Mouse (Mus musculus) layer of hippocampus, adult 2 months (tissue): ENCODE measurements around the gene Stau1. TPM values are rescaled to one million over a fixed set of nuclear protein-coding genes. Genes with fewer than 3 reads are reported as not detected.
A peak's percentile ranks its signal among the peaks of the same experiment; 100 is the strongest.

Source experiments
- DNase-seq, 2 experiments: peaks; one replicate each; pipeline ENCODE4 v3.0.0; 2022; ENCODE audit warnings: low spot score in 2 of 2
- H3K27ac ChIP-seq: fragments of 200-600 bp; 2 replicates; pipeline ENCODE4 v1.8.1; 2022
- H3K4me3 ChIP-seq: fragments of 200-600 bp; 2 replicates; pipeline ENCODE4 v1.8.1; 2022; ENCODE audit warnings: mild to moderate bottlenecking
- CTCF ChIP-seq: fragments of 200-600 bp; conservative IDR thresholded peaks from 2 replicates; pipeline ENCODE4 v1.8.1; 2022; ENCODE audit warnings: antibody characterized with exemption, mild to moderate bottlenecking, moderate library complexity
- total RNA-seq, 2 experiments: library from RNA; stranded (reverse); gene quantifications; 2 replicates each; pipeline ENCODE4 v1.2.3; 2021

The Stau1 gene
- total RNA-seq, 2 experiments from 2014 or later, result 64.3 to 66.4 TPM

GRCm38 (mm10) chr2:166976356-166976755, 19.7 kb downstream of the Stau1 start:
- no peak for TF ChIP-seq CTCF
- Histone ChIP-seq H3K4me3 (no peak overlapping the region), H3K27ac (peak overlapping the region; percentile 55)
- DNase-seq, result no peak

DNA sequence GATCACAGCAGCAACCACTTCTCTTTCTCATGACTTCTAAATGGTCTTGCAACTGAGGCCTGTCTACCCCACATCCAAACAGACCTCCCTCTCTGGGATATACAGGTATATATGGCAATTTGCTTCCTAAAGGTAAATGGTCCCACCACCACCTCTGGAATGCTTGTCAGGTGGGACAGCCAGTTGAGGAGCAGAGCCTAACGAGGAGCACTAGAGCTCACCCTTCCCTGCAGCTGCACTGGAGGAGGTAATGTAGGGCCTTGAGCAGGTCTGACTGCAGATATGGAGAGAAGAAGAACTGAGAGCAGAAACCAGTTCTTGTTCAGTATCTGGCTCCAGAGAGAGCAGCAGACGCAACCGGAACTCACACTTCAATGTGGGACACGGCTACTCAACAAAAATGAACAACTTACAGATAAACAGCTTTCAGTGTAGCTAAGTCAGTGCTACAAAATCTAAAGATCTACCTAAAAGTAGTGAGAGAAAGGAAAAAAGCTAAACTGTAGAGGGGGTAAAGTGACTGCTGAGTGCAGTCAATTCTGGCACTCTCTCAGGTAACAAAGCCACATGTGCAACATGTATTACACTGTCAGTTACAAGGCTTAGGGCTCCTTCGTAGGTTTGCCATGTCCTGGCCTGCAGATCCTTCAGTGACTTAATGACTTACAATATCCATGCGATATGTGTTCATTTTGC, 21.8 kb downstream of the Stau1 start:
- no peak overlapping the region for H3K4me3 ChIP-seq
- DNase-seq, result no peak
- H3K27ac ChIP-seq, result peak overlapping the region; percentile 55; the same call in 1 of the 2 replicates
- no peak for TF ChIP-seq CTCF

- Histone ChIP-seq H3K4me3 (no peak overlapping the region), H3K27ac (no peak overlapping the region)
- no peak for TF ChIP-seq CTCF
- DNase-seq, result no peak
Observed at GRCm38 (mm10) chr2:166973153-166973552, 22.9 kb downstream of the Stau1 start.

GRCm38 (mm10) chr2:166964773-166965172, 31.3 kb downstream of the Stau1 start:
- no peak overlapping the region for H3K27ac ChIP-seq
- no peak for TF ChIP-seq CTCF
- H3K4me3 ChIP-seq, result no peak overlapping the region
- DNase-seq, result no peak

- Histone ChIP-seq H3K4me3 (no peak overlapping the region), H3K27ac (no peak overlapping the region)
- TF ChIP-seq CTCF, result no peak
- no peak for DNase-seq
Observed at GRCm38 (mm10) chr2:166963257-166963656, 32.8 kb downstream of the Stau1 start.

GRCm38 (mm10) chr2:166960648-166961330, 35.3 kb downstream of the Stau1 start:
- Histone ChIP-seq H3K4me3 (no peak overlapping the region), H3K27ac (no peak overlapping the region)
- no peak for DNase-seq
- TF ChIP-seq CTCF, result no peak

- TF ChIP-seq CTCF, result peak; percentile 83
- Histone ChIP-seq H3K27ac (no peak overlapping the region), H3K4me3 (no peak overlapping the region)
- DNase-seq, result peak; percentile 72 to 80
Observed at GRCm38 (mm10) chr2:166956805-166957204, 39.3 kb downstream of the Stau1 start.

GRCm38 (mm10) chr2:166952151-166952550, 43.9 kb downstream of the Stau1 start:
- no peak for DNase-seq
- H3K27ac ChIP-seq, result peak overlapping the region; percentile 24; the same call in 1 of the 2 replicates
- TF ChIP-seq CTCF, result no peak
- H3K4me3 ChIP-seq, result no peak overlapping the region

DNA sequence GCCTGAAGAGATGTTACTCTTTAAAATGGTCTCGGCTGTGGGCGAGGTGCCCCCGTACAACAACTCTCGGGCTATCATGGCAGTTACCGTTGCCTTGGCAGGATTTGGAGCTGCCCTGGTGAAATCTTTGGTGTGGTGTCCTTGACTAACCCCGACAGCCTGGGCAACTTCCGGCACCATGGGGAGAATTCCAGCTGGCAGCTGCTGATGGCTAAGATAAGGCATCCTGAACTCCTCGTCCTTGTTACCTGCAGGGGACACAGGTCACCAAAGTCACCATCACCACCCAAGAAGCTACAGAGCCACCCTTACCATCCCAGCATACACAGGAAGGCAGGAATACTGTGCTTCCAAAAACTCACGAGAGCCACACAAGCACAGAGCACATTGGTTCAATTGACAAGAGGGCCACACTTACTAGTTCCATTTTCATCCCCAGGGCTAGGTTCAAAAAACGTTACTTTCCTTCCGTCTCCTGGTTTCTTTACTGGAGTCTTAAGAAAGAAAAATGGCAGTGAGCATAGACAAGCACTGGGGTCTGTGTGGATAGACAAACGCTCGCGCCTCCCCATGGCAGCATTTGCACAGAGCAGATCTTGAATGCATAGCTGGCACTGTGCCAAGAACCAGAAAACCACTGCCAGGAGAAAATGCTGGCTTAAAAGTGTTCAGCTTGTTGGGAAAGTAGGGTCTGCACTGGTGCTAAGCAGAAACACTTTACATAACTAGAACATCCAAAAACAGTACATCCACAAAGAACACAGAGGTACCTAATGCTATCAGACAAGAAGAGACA, 45.0 kb downstream of the Stau1 start:
- TF ChIP-seq CTCF, result peak; percentile 14; the same call in 1 of the 2 replicates
- H3K27ac ChIP-seq, result peak overlapping the region; percentile 24; the same call in 1 of the 2 replicates
- DNase-seq, result peak in 1 of 2 experiments; percentile 40
- no peak overlapping the region for H3K4me3 ChIP-seq

DNA sequence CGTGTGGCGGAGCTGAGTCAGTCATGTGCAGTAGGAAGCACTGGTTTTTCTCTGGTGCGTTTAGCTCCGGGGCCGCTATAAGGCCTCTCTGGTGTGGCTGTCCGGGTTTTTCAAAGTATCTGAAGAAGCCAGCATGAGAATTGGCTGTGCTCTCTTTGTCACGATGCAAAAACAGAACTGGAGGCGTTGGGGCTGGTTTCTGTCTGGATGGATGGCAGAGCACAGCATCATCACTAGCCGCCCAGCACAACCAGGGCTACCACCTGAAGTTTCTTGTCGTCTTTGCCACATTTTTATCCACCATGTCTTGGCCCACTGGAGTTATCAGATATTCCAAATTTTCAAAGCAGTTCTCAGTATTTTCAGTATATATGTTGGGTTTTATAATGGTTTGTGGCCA, 47.2 kb downstream of the Stau1 start:
- H3K27ac ChIP-seq, result peak overlapping the region; percentile 7; the same call in 1 of the 2 replicates
- no peak for DNase-seq

DNA sequence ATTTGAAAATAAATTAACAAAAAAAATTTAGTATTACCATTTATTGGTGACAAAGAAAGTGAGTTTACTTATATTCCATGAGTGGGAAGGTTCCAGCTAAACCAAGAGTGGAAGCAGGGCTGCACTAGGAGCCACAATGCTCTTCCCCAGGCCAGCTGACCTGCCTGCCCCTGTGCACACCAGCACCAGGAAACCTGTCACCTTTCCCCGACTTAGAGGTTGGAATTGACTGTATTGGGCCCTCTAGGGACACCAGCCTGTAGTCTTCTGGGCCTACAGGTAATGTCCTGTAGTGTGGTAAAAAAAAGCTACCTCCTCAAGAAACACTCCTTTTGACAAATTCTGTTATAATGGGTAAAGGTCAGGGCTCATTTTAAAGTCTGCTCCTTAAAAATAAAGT, 47.9 kb downstream of the Stau1 start:
- DNase-seq, result no peak
- H3K27ac ChIP-seq, result peak overlapping the region; percentile 7; the same call in 1 of the 2 replicates
- H3K4me3 ChIP-seq, result no peak overlapping the region
- no peak for TF ChIP-seq CTCF

More for the DNA sequence above, 47.2 kb downstream of the Stau1 start:
- H3K4me3 ChIP-seq, result no peak overlapping the region
- TF ChIP-seq CTCF, result no peak

GRCm38 (mm10) chr2:166945456-166945855, 50.6 kb downstream of the Stau1 start:
- DNase-seq, result no peak

GRCm38 (mm10) chr2:166944346-166944745, 51.8 kb downstream of the Stau1 start:
- Histone ChIP-seq H3K4me3 (no peak overlapping the region), H3K27ac (no peak overlapping the region)
- TF ChIP-seq CTCF, result no peak
- no peak for DNase-seq

More at GRCm38 (mm10) chr2:166945456-166945855, 50.6 kb downstream of the Stau1 start:
- Histone ChIP-seq H3K27ac (no peak overlapping the region), H3K4me3 (no peak overlapping the region)
- peak; percentile 62 for TF ChIP-seq CTCF
